Mouse (Mus musculus) limb, embryonic 12.5 days (tissue): Measurements from ENCODE around the gene Cast. TPM values are rescaled to one million over a fixed set of nuclear protein-coding genes. Genes with fewer than 3 reads are reported as not detected.
A peak's percentile ranks its signal among the peaks of the same experiment; 100 is the strongest.

Experiments
- ATAC-seq: fragments of 200-750 bp; cut with Nextera tagmentation; 2 replicates; pipeline ENCODE4 v1.8.0; 2017; ENCODE audit warnings: low read depth, moderate TSS enrichment; ENCODE audit not compliant: insufficient number of reproducible peaks, insufficient read depth, low FRiP score, low TSS enrichment
- H3K27ac ChIP-seq: fragments of 300-500 bp; sonication (generic); 2 replicates; pipeline ENCODE4 v1.5.1; 2016; ENCODE audit warnings: mild to moderate bottlenecking, moderate library complexity
- H3K27me3 ChIP-seq: fragments of 300-500 bp; sonication (generic); 2 replicates; pipeline ENCODE4 v1.6.1; 2016; ENCODE audit warnings: mild to moderate bottlenecking, moderate library complexity
- H3K36me3 ChIP-seq: fragments of 300-500 bp; sonication (generic); 2 replicates; pipeline ENCODE4 v1.6.1; 2016; ENCODE audit warnings: mild to moderate bottlenecking, moderate library complexity
- H3K4me1 ChIP-seq: fragments of 300-500 bp; sonication (generic); replicated peaks from 2 replicates; pipeline ENCODE4 v1.6.1; 2016
- H3K4me2 ChIP-seq: fragments of 300-500 bp; sonication (generic); 2 replicates; pipeline ENCODE4 v1.6.1; 2016; ENCODE audit warnings: mild to moderate bottlenecking, moderate library complexity
- H3K4me3 ChIP-seq: fragments of 300-500 bp; sonication (generic); replicated peaks from 2 replicates; pipeline ENCODE4 v1.5.1; 2016; ENCODE audit warnings: mild to moderate bottlenecking
- H3K9ac ChIP-seq: fragments of 300-500 bp; sonication (generic); replicated peaks from 2 replicates; pipeline ENCODE4 v1.6.1; 2016; ENCODE audit warnings: mild to moderate bottlenecking, moderate library complexity
- H3K9me3 ChIP-seq: fragments of 300-500 bp; sonication (generic); 2 replicates; pipeline ENCODE4 v1.6.1; 2016; ENCODE audit warnings: mild to moderate bottlenecking, moderate library complexity
- WGBS: fragments of 180-500 bp; shearing (Covaris S2); methylation state at CpG from one replicate; pipeline ENCODE4 v1.1.7; 2016; 5-methylcytosine and 5-hydroxymethylcytosine counted together
- polyA plus RNA-seq: library from polyadenylated mRNA; unstranded; fragments of >200 nt; fragmentation: Nextera tagmentation; extraction: Ambion mirVana; gene quantifications from 2 replicates; pipeline ENCODE4 v1.2.1, GENCODE M21; 2016

The Cast gene
- polyA plus RNA-seq, 1 experiment from 2014 or later, result 24.7 TPM

DNA sequence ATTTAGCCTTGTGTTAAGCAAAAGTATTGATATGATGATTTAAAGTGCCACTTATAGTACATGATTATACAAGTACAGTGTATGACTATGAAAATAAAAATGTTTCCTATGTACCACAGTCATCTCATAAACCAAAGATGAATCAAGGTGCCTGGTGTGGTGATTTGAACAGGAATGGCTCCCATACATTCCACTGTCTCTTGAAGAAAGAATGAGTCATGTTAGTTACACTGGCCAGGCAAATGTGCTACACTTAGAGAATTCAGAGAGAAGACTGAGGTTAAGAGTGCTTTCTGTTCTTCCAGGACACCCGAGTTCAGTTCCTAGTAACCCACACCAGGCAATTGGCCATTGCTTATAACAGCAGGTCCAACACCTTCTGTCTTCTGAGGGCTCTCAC is 36.5 kb downstream of the Cast start:
- no peaks in the 10 kb centered on the region for H3K9me3 ChIP-seq
- H3K36me3 ChIP-seq, result no peaks in the 10 kb centered on the region
- H3K9ac ChIP-seq, result no peak overlapping the region
- no peaks in the 10 kb centered on the region for H3K27me3 ChIP-seq
- WGBS, result 65% methylated on average over 1 of the region's 1 CpGs
- no peak overlapping the region for H3K4me2 ChIP-seq
- no peak for ATAC-seq
- H3K4me1 ChIP-seq, result 0 out of 2 replicates have a peak, but pooled peaks cover 4% of the 10 kb centered on the region
- H3K4me3 ChIP-seq, result no peak overlapping the region
- H3K27ac ChIP-seq, result no peak overlapping the region

- peak overlapping the region; percentile 80 for H3K27ac ChIP-seq
- H3K9ac ChIP-seq, result peak overlapping the region; percentile 60
- H3K27me3 ChIP-seq, result no peaks in the 10 kb centered on the region
- H3K4me3 ChIP-seq, result peak overlapping the region; percentile 50
- H3K9me3 ChIP-seq, result no peaks in the 10 kb centered on the region
- WGBS, result under 1% methylated on average over 21 of the region's 21 CpGs
- peak overlapping the region; percentile 67 for H3K4me2 ChIP-seq
- H3K4me1 ChIP-seq, result 0 out of 2 replicates have a peak, but pooled peaks cover 4% of the 10 kb centered on the region
- no peaks in the 10 kb centered on the region for H3K36me3 ChIP-seq
- ATAC-seq, result peak; percentile 99
These were observed 38.1 kb downstream of the Cast start for GRCm38 (mm10) chr13:74770480-74770879.

- Histone ChIP-seq H3K9ac (peak overlapping the region; percentile 60), H3K27ac (peak overlapping the region; percentile 80), H3K36me3 (no peaks in the 10 kb centered on the region), H3K4me3 (peak overlapping the region; percentile 50), H3K4me1 (0 out of 2 replicates have a peak, but pooled peaks cover 4% of the 10 kb centered on the region), H3K27me3 (no peaks in the 10 kb centered on the region), H3K4me2 (peak overlapping the region; percentile 67), H3K9me3 (no peaks in the 10 kb centered on the region)
- 10% methylated on average over 8 of the region's 8 CpGs for WGBS
- ATAC-seq, result 0 out of 2 replicates have a peak, but pooled peaks have one; percentile 8
These were observed 38.7 kb downstream of the Cast start for GRCm38 (mm10) chr13:74769871-74770270.

GRCm38 (mm10) chr13:74767186-74767585 is 41.4 kb downstream of the Cast start:
- no peak overlapping the region for H3K4me2 ChIP-seq
- no peaks in the 10 kb centered on the region for H3K27me3 ChIP-seq
- 64% methylated on average over 2 of the region's 2 CpGs for WGBS
- no peak overlapping the region for H3K4me3 ChIP-seq
- H3K4me1 ChIP-seq, result 0 out of 2 replicates have a peak, but pooled peaks cover 4% of the 10 kb centered on the region
- H3K9ac ChIP-seq, result no peak overlapping the region
- no peak for ATAC-seq
- no peaks in the 10 kb centered on the region for H3K36me3 ChIP-seq
- no peaks in the 10 kb centered on the region for H3K9me3 ChIP-seq
- no peak overlapping the region for H3K27ac ChIP-seq

DNA sequence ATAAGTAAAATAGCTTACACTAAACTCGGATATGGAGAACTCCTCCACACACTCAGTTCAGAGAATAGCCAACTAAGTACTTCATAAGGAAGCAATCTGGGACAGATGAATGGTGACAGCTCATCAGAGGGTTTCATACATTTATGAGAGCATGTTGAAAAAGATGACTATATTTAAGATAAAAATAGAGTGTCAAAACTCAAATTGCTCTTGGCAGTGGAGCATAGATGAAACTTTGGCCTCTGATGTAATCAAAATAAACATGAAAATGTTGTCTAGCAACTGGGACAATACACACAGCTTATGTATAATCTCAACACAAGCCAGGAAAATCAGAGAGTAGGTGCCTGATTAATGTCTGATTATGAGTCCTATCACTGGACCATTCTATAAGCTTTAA is 45.9 kb downstream of the Cast start:
- Histone ChIP-seq H3K36me3 (no peaks in the 10 kb centered on the region), H3K4me2 (no peak overlapping the region), H3K9me3 (no peaks in the 10 kb centered on the region), H3K4me1 (no peaks in the 10 kb centered on the region), H3K27ac (no peak overlapping the region), H3K27me3 (no peaks in the 10 kb centered on the region), H3K4me3 (no peak overlapping the region), H3K9ac (no peak overlapping the region)
- no peak for ATAC-seq
- WGBS, result 90% methylated on average over 1 of the region's 1 CpGs

DNA sequence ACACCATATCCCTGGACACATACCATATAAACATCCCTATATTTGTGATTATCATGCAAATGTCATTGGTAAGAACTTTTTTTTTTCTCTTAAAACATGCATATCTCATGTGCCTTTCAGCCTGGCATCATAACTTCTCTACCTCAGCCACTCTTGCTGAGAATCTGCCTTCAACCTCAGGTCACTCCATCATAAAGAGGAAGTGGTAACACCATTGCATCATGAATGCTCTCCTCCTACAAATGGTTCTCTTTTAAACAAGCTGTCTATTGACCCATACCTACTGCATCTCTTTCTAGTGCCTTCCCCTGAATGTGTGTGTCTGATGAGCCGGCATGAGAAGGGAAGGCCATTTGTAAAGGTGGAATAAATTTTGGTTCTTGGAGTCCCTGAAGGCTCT is 49.5 kb downstream of the Cast start:
- Histone ChIP-seq H3K36me3 (no peaks in the 10 kb centered on the region), H3K9me3 (no peaks in the 10 kb centered on the region), H3K4me3 (no peak overlapping the region), H3K4me1 (no peaks in the 10 kb centered on the region), H3K27me3 (no peaks in the 10 kb centered on the region), H3K27ac (no peak overlapping the region), H3K4me2 (no peak overlapping the region), H3K9ac (no peak overlapping the region)
- no peak for ATAC-seq
- WGBS, result 96% methylated on average over 1 of the region's 1 CpGs

GRCm38 (mm10) chr13:74743219-74743618 is 65.4 kb downstream of the Cast start:
- no peaks in the 10 kb centered on the region for H3K27me3 ChIP-seq
- no peaks in the 10 kb centered on the region for H3K4me1 ChIP-seq
- WGBS, result 31% methylated on average over 5 of the region's 5 CpGs
- no peak overlapping the region for H3K4me2 ChIP-seq
- no peak overlapping the region; the same call in 1 of the 2 replicates for H3K9ac ChIP-seq
- H3K27ac ChIP-seq, result no peak overlapping the region
- no peak overlapping the region for H3K4me3 ChIP-seq
- H3K9me3 ChIP-seq, result no peaks in the 10 kb centered on the region
- ATAC-seq, result no peak
- H3K36me3 ChIP-seq, result peaks cover 6% of the 10 kb centered on the region; the same call in 1 of the 2 replicates

GRCm38 (mm10) chr13:74736396-74736795 is 72.2 kb downstream of the Cast start:
- ATAC-seq, result no peak
- 83% methylated on average over 2 of the region's 2 CpGs for WGBS
- no peaks in the 10 kb centered on the region for H3K27me3 ChIP-seq
- no peak overlapping the region for H3K4me2 ChIP-seq
- H3K9ac ChIP-seq, result no peak overlapping the region
- no peaks in the 10 kb centered on the region for H3K9me3 ChIP-seq
- H3K4me3 ChIP-seq, result no peak overlapping the region
- H3K4me1 ChIP-seq, result no peaks in the 10 kb centered on the region
- no peak overlapping the region for H3K27ac ChIP-seq
- H3K36me3 ChIP-seq, result peaks cover 35% of the 10 kb centered on the region

- H3K9me3 ChIP-seq, result no peaks in the 10 kb centered on the region
- ATAC-seq, result no peak
- peaks cover 35% of the 10 kb centered on the region for H3K36me3 ChIP-seq
- no peaks in the 10 kb centered on the region for H3K27me3 ChIP-seq
- no peak overlapping the region for H3K27ac ChIP-seq
- no peak overlapping the region for H3K9ac ChIP-seq
- no peak overlapping the region for H3K4me2 ChIP-seq
- no peak overlapping the region for H3K4me3 ChIP-seq
- no peaks in the 10 kb centered on the region for H3K4me1 ChIP-seq
- 84% methylated on average over 5 of the region's 5 CpGs for WGBS
These were observed 72.8 kb downstream of the Cast start for GRCm38 (mm10) chr13:74735834-74736233.

- Histone ChIP-seq H3K4me1 (no peaks in the 10 kb centered on the region), H3K9me3 (no peaks in the 10 kb centered on the region), H3K4me2 (no peak overlapping the region), H3K9ac (no peak overlapping the region), H3K4me3 (no peak overlapping the region), H3K36me3 (peaks cover 43% of the 10 kb centered on the region), H3K27ac (no peak overlapping the region), H3K27me3 (no peaks in the 10 kb centered on the region)
- WGBS, result 92% methylated on average over 4 of the region's 4 CpGs
- ATAC-seq, result no peak
These were observed 74.9 kb downstream of the Cast start for GRCm38 (mm10) chr13:74733726-74734125.

DNA sequence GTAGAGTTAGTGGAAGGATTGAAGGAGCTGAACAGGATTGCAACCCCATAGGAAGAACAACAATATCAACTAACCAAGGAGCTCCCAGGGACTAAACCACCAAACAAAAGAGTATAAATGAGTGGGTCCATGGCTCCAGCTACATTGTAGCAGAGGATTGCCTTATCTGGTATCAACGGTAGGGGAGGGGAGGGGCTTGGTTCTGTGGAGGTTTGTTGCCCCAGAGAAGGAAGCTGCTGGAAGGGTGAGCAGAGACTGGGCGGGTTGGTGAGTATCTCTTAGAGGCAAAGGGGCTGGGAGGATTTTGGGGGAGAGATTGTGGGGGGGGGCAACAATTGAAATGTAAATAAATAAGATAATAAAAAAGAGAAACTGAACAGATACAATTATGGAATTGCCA is 89.6 kb downstream of the Cast start:
- H3K4me1 ChIP-seq, result no peaks in the 10 kb centered on the region
- H3K9me3 ChIP-seq, result 0 out of 2 replicates have a peak, but pooled peaks cover 2% of the 10 kb centered on the region
- H3K9ac ChIP-seq, result no peak overlapping the region
- H3K36me3 ChIP-seq, result peaks cover 27% of the 10 kb centered on the region
- H3K4me2 ChIP-seq, result no peak overlapping the region
- no peak overlapping the region for H3K4me3 ChIP-seq
- WGBS, result 71% methylated on average over 2 of the region's 2 CpGs
- H3K27me3 ChIP-seq, result no peaks in the 10 kb centered on the region
- ATAC-seq, result no peak
- H3K27ac ChIP-seq, result no peak overlapping the region

GRCm38 (mm10) chr13:74696225-74696624 is 112.4 kb downstream of the Cast start:
- H3K27me3 ChIP-seq, result no peaks in the 10 kb centered on the region
- H3K4me2 ChIP-seq, result no peak overlapping the region
- H3K27ac ChIP-seq, result no peak overlapping the region
- H3K4me1 ChIP-seq, result 0 out of 2 replicates have a peak, but pooled peaks cover 3% of the 10 kb centered on the region
- H3K4me3 ChIP-seq, result no peak overlapping the region
- H3K9me3 ChIP-seq, result no peaks in the 10 kb centered on the region
- H3K9ac ChIP-seq, result no peak overlapping the region
- H3K36me3 ChIP-seq, result peaks cover 3% of the 10 kb centered on the region; the same call in 1 of the 2 replicates
- WGBS, result 51% methylated on average over 3 of the region's 3 CpGs
- no peak for ATAC-seq
